Mouse (Mus musculus) hindbrain, embryonic 12.5 days (tissue): ENCODE measurements around the gene Nras. TPM values are rescaled to one million over a fixed set of nuclear protein-coding genes. Genes with fewer than 3 reads are reported as not detected.

ENCODE experiments used
- ATAC-seq: fragments of 200-750 bp; cut with Nextera tagmentation; 2 replicates; pipeline ENCODE4 v1.8.0; 2017; ENCODE audit warnings: moderate TSS enrichment; ENCODE audit not compliant: low FRiP score
- H3K27ac ChIP-seq: fragments of 300-500 bp; sonication (generic); 2 replicates; pipeline ENCODE4 v1.5.1; 2016; ENCODE audit warnings: mild to moderate bottlenecking
- H3K27me3 ChIP-seq: fragments of 300-500 bp; sonication (generic); 2 replicates; pipeline ENCODE4 v1.6.1; 2016; ENCODE audit warnings: mild to moderate bottlenecking
- H3K36me3 ChIP-seq: fragments of 300-500 bp; sonication (generic); 2 replicates; pipeline ENCODE4 v1.6.1; 2016; ENCODE audit warnings: mild to moderate bottlenecking
- H3K4me1 ChIP-seq: fragments of 300-500 bp; sonication (generic); 2 replicates; pipeline ENCODE4 v1.6.1; 2016
- H3K4me2 ChIP-seq: fragments of 300-500 bp; sonication (generic); replicated peaks from 2 replicates; pipeline ENCODE4 v1.6.1; 2016; ENCODE audit warnings: mild to moderate bottlenecking
- H3K4me3 ChIP-seq: fragments of 300-500 bp; sonication (generic); 2 replicates; pipeline ENCODE4 v1.5.1; 2016; ENCODE audit warnings: mild to moderate bottlenecking
- H3K9ac ChIP-seq: fragments of 300-500 bp; sonication (generic); 2 replicates; pipeline ENCODE4 v1.6.1; 2016; ENCODE audit warnings: mild to moderate bottlenecking, moderate library complexity
- H3K9me3 ChIP-seq: fragments of 300-500 bp; sonication (generic); replicated peaks from 2 replicates; pipeline ENCODE4 v1.6.1; 2016; ENCODE audit warnings: mild to moderate bottlenecking
- WGBS: fragments of 180-500 bp; shearing (Covaris S2); methylation state at CpG from one replicate; pipeline ENCODE4 v1.1.7; 2016; 5-methylcytosine and 5-hydroxymethylcytosine counted together
- polyA plus RNA-seq: library from polyadenylated mRNA; unstranded; fragments of >200 nt; fragmentation: Nextera tagmentation; extraction: Ambion mirVana; gene quantifications from 2 replicates; pipeline ENCODE4 v1.2.1, GENCODE M21; 2016

Nras gene
- polyA plus RNA-seq, 1 experiment from 2014 or later = 124 TPM

- ATAC-seq = no peak
- H3K4me3 ChIP-seq = no peak overlapping the region
- no peak overlapping the region for H3K27ac ChIP-seq
- peaks cover 13% of the 10 kb centered on the region for H3K4me1 ChIP-seq
- no peak overlapping the region for H3K4me2 ChIP-seq
- H3K36me3 ChIP-seq = no peaks in the 10 kb centered on the region
- H3K27me3 ChIP-seq = peaks cover 36% of the 10 kb centered on the region
- WGBS = 71% methylated on average over 5 of the region's 5 CpGs
- no peak overlapping the region for H3K9ac ChIP-seq
- no peaks in the 10 kb centered on the region for H3K9me3 ChIP-seq
Measured at GRCm38 (mm10) chr3:103101194-103101593, 43.1 kb downstream of the Nras start.

GRCm38 (mm10) chr3:103101909-103102308 is 43.8 kb downstream of the Nras start:
- H3K4me3 ChIP-seq = peak overlapping the region; percentile 66
- peak overlapping the region; percentile 63; the same call in 1 of the 2 replicates for H3K9ac ChIP-seq
- H3K4me1 ChIP-seq = peaks cover 13% of the 10 kb centered on the region
- peak; percentile 30 for ATAC-seq
- H3K27ac ChIP-seq = no peak overlapping the region
- H3K36me3 ChIP-seq = no peaks in the 10 kb centered on the region
- WGBS = 4% methylated on average over 14 of the region's 14 CpGs
- H3K4me2 ChIP-seq = peak overlapping the region; percentile 93
- H3K27me3 ChIP-seq = peaks cover 36% of the 10 kb centered on the region
- H3K9me3 ChIP-seq = no peaks in the 10 kb centered on the region

GRCm38 (mm10) chr3:103102454-103103390 is 44.6 kb downstream of the Nras start, which contains the start of gene Dennd2c:
TSS of gene Dennd2c (plus strand) at chr3:103102604.
- Histone ChIP-seq H3K4me3 (peak within 1 kb of the TSS; percentile 66), H3K27ac (no peak within 1 kb of the TSS), H3K4me2 (peak within 1 kb of the TSS; percentile 93), H3K36me3 (no peaks in the 10 kb centered on the region), H3K27me3 (peaks cover 36% of the 10 kb centered on the region), H3K9ac (peak within 1 kb of the TSS; percentile 63), H3K4me1 (peaks cover 13% of the 10 kb centered on the region), H3K9me3 (no peaks in the 10 kb centered on the region)
- 1% methylated on average over 72 of the region's 72 CpGs for WGBS
- ATAC-seq = peak; percentile 93

- no peak overlapping the region for H3K9ac ChIP-seq
Measured at GRCm38 (mm10) chr3:103107565-103108240, 49.6 kb downstream of the Nras start.

GRCm38 (mm10) chr3:103112216-103112615 is 54.1 kb downstream of the Nras start:
- 74% methylated on average over 5 of the region's 5 CpGs for WGBS

More at GRCm38 (mm10) chr3:103107565-103108240, 49.6 kb downstream of the Nras start:
- WGBS = 86% methylated on average over 7 of the region's 7 CpGs
- Histone ChIP-seq H3K4me1 (peaks cover 6% of the 10 kb centered on the region), H3K27me3 (peaks cover 22% of the 10 kb centered on the region), H3K9me3 (no peaks in the 10 kb centered on the region), H3K36me3 (no peaks in the 10 kb centered on the region), H3K4me2 (no peak overlapping the region), H3K27ac (no peak overlapping the region), H3K4me3 (no peak overlapping the region)
- no peak for ATAC-seq

More at GRCm38 (mm10) chr3:103112216-103112615, 54.1 kb downstream of the Nras start:
- Histone ChIP-seq H3K27me3 (peaks cover 4% of the 10 kb centered on the region; the same call in 1 of the 2 replicates), H3K4me2 (no peak overlapping the region), H3K9me3 (no peaks in the 10 kb centered on the region), H3K9ac (no peak overlapping the region), H3K4me3 (no peak overlapping the region), H3K27ac (no peak overlapping the region), H3K4me1 (no peaks in the 10 kb centered on the region), H3K36me3 (no peaks in the 10 kb centered on the region)
- ATAC-seq = no peak

Other genes starting within 250 kb of the Nras start
- not detected in 2 replicates for gene Sycp1, start 122.2 kb upstream of the Nras start, polyA plus RNA-seq
- gene Nr1h5, start 94.2 kb upstream of the Nras start, polyA plus RNA-seq = not detected in 2 replicates
- 71.7 and 89.3 TPM in 2 replicates for gene Sike1, start 62.6 kb upstream of the Nras start, polyA plus RNA-seq
- gene Csde1, start 37.9 kb upstream of the Nras start, polyA plus RNA-seq = 499 and 526 TPM in 2 replicates
- gene Ampd1, start 15.7 kb downstream of the Nras start, polyA plus RNA-seq = 0.48 TPM in 1 of 2 replicates, not detected in the other
- 3.6 and 4.3 TPM in 2 replicates for gene Dennd2c, start 44.3 kb downstream of the Nras start, polyA plus RNA-seq
- gene Bcas2, start 113.4 kb downstream of the Nras start, polyA plus RNA-seq = 226 and 235 TPM in 2 replicates
- 39.2 and 42.6 TPM in 2 replicates for gene Trim33, start 221.0 kb downstream of the Nras start, polyA plus RNA-seq